Mouse (Mus musculus) kidney, adult 2 months (tissue): ENCODE results near the gene Aimp2. TPM values are rescaled to one million over a fixed set of nuclear protein-coding genes. Genes with fewer than 3 reads are reported as not detected.

Source experiments
- DNase-seq: peaks from one replicate; pipeline ENCODE4 v3.0.0; 2021
- H3K27ac ChIP-seq: fragments of 200-500 bp; 2 replicates; pipeline ENCODE4 v1.5.1; 2012; ENCODE audit warnings: low read depth, low read length, control low read depth, inconsistent platforms; ENCODE audit not compliant: insufficient read depth
- H3K27me3 ChIP-seq: fragments of 200-500 bp; replicated peaks from 2 replicates; pipeline ENCODE4 v1.6.1; 2012; ENCODE audit warnings: mild to moderate bottlenecking, moderate library complexity, low read length, inconsistent platforms; ENCODE audit not compliant: control insufficient read depth, insufficient read depth
- H3K36me3 ChIP-seq: fragments of 200-500 bp; 2 replicates; pipeline ENCODE4 v1.6.1; 2012; ENCODE audit warnings: mild to moderate bottlenecking, moderate library complexity, low read length, inconsistent platforms; ENCODE audit not compliant: control insufficient read depth, insufficient read depth
- H3K4me1 ChIP-seq: fragments of 200-500 bp; 2 replicates; pipeline ENCODE4 v1.6.1; 2011; ENCODE audit warnings: low read length; ENCODE audit not compliant: control insufficient read depth, insufficient read depth
- H3K4me3 ChIP-seq: fragments of 200-500 bp; 2 replicates; pipeline ENCODE4 v1.5.1; 2011; ENCODE audit warnings: mild to moderate bottlenecking, low read depth, low read length, control low read depth; ENCODE audit not compliant: insufficient read depth
- CTCF ChIP-seq: fragments of 200-500 bp; conservative IDR thresholded peaks from 2 replicates; pipeline ENCODE4 v1.5.1; 2011; ENCODE audit warnings: low read depth, mild to moderate bottlenecking, control low read depth, low read length, moderate library complexity, mixed read lengths; ENCODE audit not compliant: insufficient read depth, insufficient read length
- POLR2A ChIP-seq: fragments of 200-500 bp; IDR thresholded peaks from one replicate; pipeline ENCODE4 v1.6.1; 2011; ENCODE audit warnings: low read depth, low read length, control low read depth
- WGBS: fragments of 180-500 bp; shearing (Covaris S2); methylation state at CpG from one replicate; pipeline ENCODE4 v1.1.7; 2018; 5-methylcytosine and 5-hydroxymethylcytosine counted together
- polyA plus RNA-seq: library from polyadenylated mRNA; depleted of rRNA; stranded (reverse); fragments of >200 nt; gene quantifications from 2 replicates; pipeline ENCODE4 v1.2.3, GENCODE M21; 2012

Gene Aimp2
- polyA plus RNA-seq, 1 experiment, result 41.9 TPM

DNA sequence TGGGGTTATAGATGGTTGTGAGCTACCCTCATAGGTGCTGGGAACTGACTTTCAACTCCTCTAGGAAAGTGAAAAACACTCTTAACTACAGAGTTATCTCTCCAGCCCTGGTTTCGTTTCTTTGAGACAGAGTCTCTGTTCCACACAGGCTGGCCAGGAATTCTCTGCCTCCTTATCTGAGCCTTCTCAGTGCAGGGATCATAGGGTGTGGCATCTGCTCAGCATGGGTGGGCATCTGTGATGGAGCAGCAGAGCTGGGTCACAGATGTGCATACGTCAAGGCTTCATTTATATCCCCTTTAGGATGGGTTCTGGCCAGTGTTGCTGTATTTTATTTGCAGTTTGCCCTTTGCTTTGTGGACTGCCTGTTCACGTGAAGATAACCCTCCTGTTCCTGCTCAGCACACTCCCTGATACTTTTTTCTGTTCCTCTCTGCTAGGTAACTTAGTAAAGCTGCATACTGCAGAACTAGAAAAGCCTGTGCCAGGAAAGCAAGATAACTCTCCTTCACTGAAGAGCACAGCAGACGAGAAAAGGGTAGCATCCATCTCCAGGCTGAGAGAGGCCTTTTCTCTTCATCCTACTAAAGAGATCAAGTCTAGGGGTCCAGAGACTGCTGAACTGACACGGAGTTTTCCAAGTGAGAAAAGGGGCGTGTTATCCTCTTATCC is 15.3 kb upstream of the Aimp2 start:
- WGBS, result 89% methylated on average over 6 of the region's 6 CpGs
- Histone ChIP-seq H3K4me1 (no peaks in the 10 kb centered on the region), H3K36me3 (peaks cover 2% of the 10 kb centered on the region), H3K4me3 (no peak overlapping the region), H3K27ac (no peak overlapping the region), H3K27me3 (no peaks in the 10 kb centered on the region)
- DNase-seq, result no peak
- TF ChIP-seq CTCF (no peak), POLR2A (no peak)

DNA sequence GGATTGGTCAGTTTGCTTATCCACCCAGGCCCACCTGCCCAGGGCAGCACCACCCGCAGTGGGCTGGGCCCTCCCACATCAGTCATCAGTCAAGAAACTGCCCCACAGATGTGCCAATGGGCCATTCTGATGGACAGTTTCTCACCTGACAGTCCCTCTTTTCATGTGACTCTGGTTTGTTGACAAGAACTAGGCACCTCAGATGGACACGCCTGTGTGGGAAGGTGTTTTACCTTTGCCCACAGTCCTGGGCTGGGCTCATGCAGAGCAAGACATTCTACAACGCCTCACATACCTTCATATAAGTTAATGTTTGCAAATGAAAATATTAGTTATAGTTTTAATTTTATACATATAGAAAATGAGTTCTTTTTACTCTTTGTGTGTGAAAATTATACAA is 8.5 kb upstream of the Aimp2 start:
- Histone ChIP-seq H3K27me3 (no peaks in the 10 kb centered on the region), H3K4me3 (no peak overlapping the region), H3K27ac (no peak overlapping the region), H3K4me1 (no peaks in the 10 kb centered on the region), H3K36me3 (peaks cover 2% of the 10 kb centered on the region)
- no peak for TF ChIP-seq CTCF
- no peak for TF ChIP-seq POLR2A
- DNase-seq, result no peak
- WGBS, result 94% methylated on average over 3 of the region's 3 CpGs

DNA sequence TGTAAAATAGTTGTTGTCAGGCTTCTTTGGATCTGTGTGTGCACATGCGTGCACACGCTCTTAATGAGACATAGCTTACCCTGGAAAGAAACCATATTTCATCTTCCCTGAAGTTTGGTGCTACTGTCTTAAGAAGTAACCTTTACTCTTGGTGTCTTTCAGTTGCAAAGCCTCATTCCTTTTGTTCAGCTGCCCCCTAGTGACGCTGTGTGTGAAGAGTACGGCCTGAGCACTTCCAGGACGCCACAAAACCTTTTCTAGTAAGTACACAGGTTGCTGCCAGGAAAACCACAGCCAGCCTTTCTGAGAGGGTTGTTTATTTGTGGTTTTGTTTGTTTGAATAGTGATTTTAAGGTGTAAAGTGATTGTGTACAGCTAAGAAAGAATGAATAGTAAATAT is 7.8 kb upstream of the Aimp2 start:
- Histone ChIP-seq H3K4me1 (no peaks in the 10 kb centered on the region), H3K27ac (no peak overlapping the region), H3K4me3 (no peak overlapping the region), H3K27me3 (no peaks in the 10 kb centered on the region), H3K36me3 (peaks cover 2% of the 10 kb centered on the region)
- peak; percentile 75 for TF ChIP-seq CTCF
- no peak for TF ChIP-seq POLR2A
- WGBS, result 27% methylated on average over 5 of the region's 5 CpGs
- DNase-seq, result peak; percentile 79

DNA sequence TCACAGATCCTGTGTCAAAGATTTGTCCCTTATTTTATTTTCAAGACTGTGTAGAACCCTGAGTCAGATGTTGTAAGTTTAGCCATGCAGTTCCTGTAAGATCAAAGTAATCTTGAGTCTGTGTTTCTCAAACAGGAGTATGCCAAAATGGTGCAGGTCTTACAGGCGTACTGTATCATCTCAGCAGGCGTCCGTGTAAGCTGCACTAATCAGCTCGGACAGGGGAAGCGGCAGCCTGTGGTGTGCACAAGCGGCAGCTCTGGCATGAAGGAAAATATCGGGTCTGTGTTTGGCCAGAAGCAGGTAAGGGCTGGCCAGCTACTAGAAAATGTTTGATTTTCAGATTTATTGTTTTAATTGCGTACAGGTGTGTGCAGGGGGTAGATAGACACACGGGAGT is 6.6 kb upstream of the Aimp2 start:
- no peaks in the 10 kb centered on the region for H3K4me1 ChIP-seq
- DNase-seq, result no peak
- H3K27me3 ChIP-seq, result no peaks in the 10 kb centered on the region
- no peak overlapping the region for H3K4me3 ChIP-seq
- H3K36me3 ChIP-seq, result no peaks in the 10 kb centered on the region; the same call in 1 of the 2 replicates
- H3K27ac ChIP-seq, result no peak overlapping the region
- TF ChIP-seq CTCF (no peak), POLR2A (no peak)
- WGBS, result 93% methylated on average over 9 of the region's 9 CpGs

DNA sequence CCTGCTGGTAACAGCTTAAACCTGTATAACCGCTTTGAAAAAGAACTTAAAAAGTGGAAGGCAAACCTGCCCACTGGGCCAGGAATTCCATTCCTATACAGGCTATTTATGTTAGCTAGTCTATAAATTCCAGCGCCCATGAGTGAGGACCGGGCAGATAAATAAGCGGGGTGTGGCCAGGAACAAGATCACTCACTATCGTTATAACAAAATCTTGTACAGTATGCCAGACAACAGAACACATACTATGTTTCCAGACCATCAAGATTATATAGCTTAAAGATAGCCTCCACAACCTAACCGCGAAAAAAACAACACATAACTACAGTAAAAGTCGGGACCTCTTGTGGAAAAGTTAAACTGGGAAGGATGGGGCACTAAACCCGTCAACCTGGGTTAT is 721 bp downstream of the Aimp2 start:
- TF ChIP-seq POLR2A (no peak), CTCF (no peak)
- H3K27ac ChIP-seq, result peak overlapping the region; percentile 86
- no peak for DNase-seq
- H3K27me3 ChIP-seq, result no peaks in the 10 kb centered on the region
- peak overlapping the region; percentile 97 for H3K4me3 ChIP-seq
- peaks cover 3% of the 10 kb centered on the region; the same call in 1 of the 2 replicates for H3K4me1 ChIP-seq
- H3K36me3 ChIP-seq, result no peaks in the 10 kb centered on the region
- 1% methylated on average over 9 of the region's 9 CpGs for WGBS

DNA sequence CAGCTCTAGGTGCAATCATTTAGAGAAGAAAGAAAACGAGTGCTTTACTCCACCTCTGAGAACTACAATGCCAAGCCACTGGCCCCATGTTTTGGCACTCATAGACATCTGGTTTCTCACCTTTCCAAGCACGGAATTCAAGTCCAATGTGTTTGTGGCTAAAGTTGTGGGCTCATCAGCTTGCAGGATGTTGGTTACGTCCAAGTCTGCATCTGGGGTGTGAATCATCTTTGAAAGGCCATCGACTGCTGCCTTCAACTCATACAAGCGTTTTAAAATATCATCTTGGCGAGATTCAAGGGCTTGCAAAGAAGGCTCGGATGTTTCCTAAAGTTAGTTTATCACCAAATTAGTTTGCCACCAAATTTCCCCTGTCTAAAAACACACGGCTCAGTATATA is 3.2 kb downstream of the Aimp2 start:
- TF ChIP-seq CTCF, result no peak
- H3K27ac ChIP-seq, result no peak overlapping the region
- H3K4me3 ChIP-seq, result no peak overlapping the region
- no peaks in the 10 kb centered on the region for H3K36me3 ChIP-seq
- no peak for DNase-seq
- no peaks in the 10 kb centered on the region for H3K27me3 ChIP-seq
- peaks cover 3% of the 10 kb centered on the region; the same call in 1 of the 2 replicates for H3K4me1 ChIP-seq
- 79% methylated on average over 8 of the region's 8 CpGs for WGBS

DNA sequence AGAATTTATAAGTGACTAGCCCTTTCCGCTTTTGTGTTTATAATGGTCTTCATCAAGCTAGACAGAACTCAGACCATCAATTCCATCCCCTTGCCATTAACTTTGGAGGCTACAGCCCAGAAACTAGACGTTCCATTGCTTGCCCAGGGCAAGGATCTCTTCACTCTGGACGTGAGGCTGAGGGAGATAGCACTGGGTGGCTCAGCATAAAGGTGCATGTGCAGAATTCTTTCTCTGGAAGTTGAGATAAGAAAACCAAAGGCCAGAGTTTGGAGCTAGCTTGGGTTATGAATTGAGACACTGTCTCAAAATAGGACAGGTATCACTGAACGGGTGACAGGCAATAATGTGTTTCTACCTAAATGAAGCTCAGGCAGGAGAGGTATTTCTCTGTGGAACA is 5.8 kb downstream of the Aimp2 start:
- Histone ChIP-seq H3K4me1 (peaks cover 3% of the 10 kb centered on the region; the same call in 1 of the 2 replicates), H3K27me3 (no peaks in the 10 kb centered on the region), H3K4me3 (no peak overlapping the region), H3K36me3 (no peaks in the 10 kb centered on the region), H3K27ac (no peak overlapping the region)
- DNase-seq, result no peak
- TF ChIP-seq CTCF (no peak), POLR2A (no peak)
- WGBS, result 83% methylated on average over 4 of the region's 4 CpGs
